Comparison of ENCODE assay signal across 12 mouse cellular contexts in the genomic region with DNA sequence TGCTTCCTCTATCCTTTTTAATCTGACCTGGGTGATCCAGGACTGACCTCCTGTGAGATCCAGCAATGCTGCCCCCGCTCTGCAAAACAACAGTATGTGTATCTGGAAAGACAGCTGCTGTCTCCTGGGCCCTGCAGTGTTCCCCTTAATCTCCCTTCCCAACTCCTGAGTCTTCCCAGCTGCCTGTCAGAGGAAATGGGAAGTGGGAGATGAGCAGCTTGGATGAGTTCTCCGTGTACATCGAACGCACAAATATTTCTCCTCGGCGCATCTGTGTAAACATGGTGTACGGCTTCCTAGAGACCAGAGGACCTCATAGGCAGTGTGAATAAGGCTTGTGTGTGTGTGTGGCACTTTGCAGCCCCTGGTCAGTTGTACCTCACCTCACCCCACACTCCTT.
A peak's percentile ranks its signal among the peaks of the same experiment; 100 is the strongest.
DNase-seq lines count a peak whose midpoint lies in the region; ATAC-seq and TF ChIP-seq lines count a peak whose summit lies in the region.
"Had no signal": no experiment of that assay in that cellular context is flagged by ENCODE, and none has a peak within 500 bp of the region (broad histone marks: within the 10 kb centered on the region; RNA-seq: fewer than 3 reads in every experiment).

No protein-coding gene starts in this region.

- no peak overlapping the region for H3K4me3 ChIP-seq in kidney, adult 2 months (ENCODE audit: insufficient read depth, low read depth, low read length)
- H3K4me3 ChIP-seq in embryonic facial prominence, embryonic 14.5 days (ENCODE audit: low read depth, low read length) = no peak overlapping the region
- H3K4me3 ChIP-seq: heart, embryonic 15.5 days; neural tube, embryonic 13.5 days had no signal

- ATAC-seq in embryonic facial prominence, embryonic 14.5 days (ENCODE audit: low read depth) = no peak
- ATAC-seq in monocyte, adult 5-6 weeks (replicated peaks; ENCODE audit: insufficient number of reproducible peaks, low FRiP score, low TSS enrichment, poor library complexity, severe bottlenecking) = no peak

- TF ChIP-seq CTCF in kidney, adult 2 months (conservative IDR thresholded peaks at IDR 0.05; ENCODE audit: insufficient read depth, insufficient read length, low read depth, low read length) = no peak
- TF ChIP-seq CTCF in brain, embryonic 14.5 days (IDR thresholded peaks at IDR 0.05; ENCODE audit: borderline replicate concordance, extremely low read depth, insufficient read depth, insufficient read length) = no peak

- 70% methylated on average over 7 of the region's 7 CpGs for WGBS in kidney, adult 2 months
- WGBS in embryonic facial prominence, embryonic 14.5 days = 70% methylated on average over 7 of the region's 7 CpGs

- H3K9me3 ChIP-seq in embryonic facial prominence, embryonic 14.5 days (ENCODE audit: control insufficient read depth, low read length) = no peaks in the 10 kb centered on the region
- H3K9me3 ChIP-seq: heart, embryonic 15.5 days; neural tube, embryonic 13.5 days had no signal

- no peaks in the 10 kb centered on the region for H3K4me1 ChIP-seq in kidney, adult 2 months (ENCODE audit: control insufficient read depth, insufficient read depth, low read length)
- H3K4me1 ChIP-seq in embryonic facial prominence, embryonic 14.5 days (ENCODE audit: control insufficient read depth, insufficient read depth, low read length) = no peaks in the 10 kb centered on the region; the same call in none of the 2 replicates

- DNase-seq in kidney, adult 2 months = peak; percentile 20
- no peak for DNase-seq in kidney, adult 9 months
- peak; percentile 25 for DNase-seq in brain, embryonic 14.5 days (ENCODE audit: low read depth)
- peak; percentile 45 for DNase-seq in embryonic facial prominence, embryonic 14.5 days (ENCODE audit: low spot score)
- peak; percentile 54 for DNase-seq in kidney, postnatal 14 days
- DNase-seq in left cerebral cortex, adult 18-20 months (ENCODE audit: low spot score in 2 of 2) = no peak
- no peak for DNase-seq in left cerebral cortex, adult 8-10 months (ENCODE audit: low spot score in 2 of 2)
- DNase-seq: cerebellum, adult 9-10 months; right cerebral cortex, postnatal 25 days had no signal

- H3K27me3 ChIP-seq in kidney, adult 2 months (replicated peaks; ENCODE audit: control insufficient read depth, insufficient read depth, low read length) = no peaks in the 10 kb centered on the region
- no peaks in the 10 kb centered on the region for H3K27me3 ChIP-seq in embryonic facial prominence, embryonic 14.5 days (replicated peaks; ENCODE audit: control insufficient read depth, insufficient read depth, low read length)
- H3K27me3 ChIP-seq: heart, embryonic 15.5 days; neural tube, embryonic 13.5 days had no signal

- H3K9ac ChIP-seq in embryonic facial prominence, embryonic 14.5 days (ENCODE audit: low read depth, low read length) = no peak overlapping the region
- H3K9ac ChIP-seq: heart, embryonic 15.5 days; neural tube, embryonic 13.5 days had no signal

- H3K27ac ChIP-seq in kidney, adult 2 months (ENCODE audit: insufficient read depth, low read depth, low read length) = no peak overlapping the region; the same call in 1 of the 2 replicates
- peak overlapping the region; percentile 28 for H3K27ac ChIP-seq in embryonic facial prominence, embryonic 14.5 days (replicated peaks; ENCODE audit: low read depth, low read length)
- H3K27ac ChIP-seq: heart, embryonic 15.5 days; neural tube, embryonic 13.5 days had no signal

- H3K4me2 ChIP-seq in embryonic facial prominence, embryonic 14.5 days (ENCODE audit: low read depth, low read length) = no peak overlapping the region
- H3K4me2 ChIP-seq: heart, embryonic 15.5 days; neural tube, embryonic 13.5 days had no signal

- H3K36me3 ChIP-seq in kidney, adult 2 months (ENCODE audit: control insufficient read depth, insufficient read depth, low read length) = no peaks in the 10 kb centered on the region
- H3K36me3 ChIP-seq in embryonic facial prominence, embryonic 14.5 days (ENCODE audit: control insufficient read depth, insufficient read depth, low read length) = peaks cover 95% of the 10 kb centered on the region
- H3K36me3 ChIP-seq: heart, embryonic 15.5 days; neural tube, embryonic 13.5 days had no signal

- no peak for TF ChIP-seq POLR2A in kidney, adult 2 months (IDR thresholded peaks at IDR 0.05; ENCODE audit: low read depth, low read length)
- no peak for TF ChIP-seq POLR2A in brain, embryonic 14.5 days (IDR thresholded peaks at IDR 0.05; ENCODE audit: borderline replicate concordance, extremely low read depth, insufficient read depth, insufficient read length, poor library complexity, severe bottlenecking)

Comparison
In these comparisons a context has a peak if more than half of its experiments do, and no peak if none do; other contexts are left out.
1. DNase-seq: peak in kidney, adult 2 months (single experiment), brain, embryonic 14.5 days (single experiment), embryonic facial prominence, embryonic 14.5 days (single experiment) and kidney, postnatal 14 days (single experiment); none in kidney, adult 9 months (single experiment), left cerebral cortex, adult 18-20 months (0 of 2) and left cerebral cortex, adult 8-10 months (0 of 2).